Mouse (Mus musculus) limb, embryonic 10.5 days (tissue): ENCODE results near the gene Efcab12. TPM values are rescaled to one million over a fixed set of nuclear protein-coding genes. Genes with fewer than 3 reads are reported as not detected.

Experiments used
- DNase-seq: peaks from one replicate; pipeline ENCODE4 v3.0.0-alpha.2; 2017; ENCODE audit warnings: low spot score
- H3K27ac ChIP-seq: fragments of 300-500 bp; sonication (generic); 2 replicates; pipeline ENCODE4 v1.5.1; 2016; ENCODE audit warnings: mild to moderate bottlenecking
- H3K27me3 ChIP-seq: fragments of 300-500 bp; sonication (generic); 2 replicates; pipeline ENCODE4 v1.6.1; 2016; ENCODE audit warnings: low read depth, mild to moderate bottlenecking; ENCODE audit not compliant: poor library complexity, severe bottlenecking
- H3K36me3 ChIP-seq: fragments of 300-500 bp; sonication (generic); 2 replicates; pipeline ENCODE4 v1.6.1; 2016; ENCODE audit warnings: mild to moderate bottlenecking, moderate library complexity
- H3K4me1 ChIP-seq: fragments of 300-500 bp; sonication (generic); 2 replicates; pipeline ENCODE4 v1.6.1; 2016
- H3K4me3 ChIP-seq: fragments of 300-500 bp; sonication (generic); 2 replicates; pipeline ENCODE4 v1.5.1; 2016; ENCODE audit warnings: mild to moderate bottlenecking, moderate library complexity
- H3K9me3 ChIP-seq: fragments of 300-500 bp; sonication (generic); replicated peaks from 2 replicates; pipeline ENCODE4 v1.6.1; 2016; ENCODE audit warnings: mild to moderate bottlenecking
- WGBS: fragments of 180-500 bp; shearing (Covaris S2); methylation state at CpG from one replicate; pipeline ENCODE4 v1.1.7; 2016; 5-methylcytosine and 5-hydroxymethylcytosine counted together
- microRNA-seq: library from miRNA; unstranded; fragments of <30 nt; microRNA quantifications from one replicate; pipeline ENCODE4, GENCODE M21; 2017
- polyA plus RNA-seq: library from polyadenylated mRNA; unstranded; fragments of >200 nt; fragmentation: Nextera tagmentation; extraction: Ambion mirVana; gene quantifications from 2 replicates; pipeline ENCODE4 v1.2.1, GENCODE M21; 2016

The Efcab12 gene
- polyA plus RNA-seq, 1 experiment from 2014 or later, result 0.66 TPM

DNA sequence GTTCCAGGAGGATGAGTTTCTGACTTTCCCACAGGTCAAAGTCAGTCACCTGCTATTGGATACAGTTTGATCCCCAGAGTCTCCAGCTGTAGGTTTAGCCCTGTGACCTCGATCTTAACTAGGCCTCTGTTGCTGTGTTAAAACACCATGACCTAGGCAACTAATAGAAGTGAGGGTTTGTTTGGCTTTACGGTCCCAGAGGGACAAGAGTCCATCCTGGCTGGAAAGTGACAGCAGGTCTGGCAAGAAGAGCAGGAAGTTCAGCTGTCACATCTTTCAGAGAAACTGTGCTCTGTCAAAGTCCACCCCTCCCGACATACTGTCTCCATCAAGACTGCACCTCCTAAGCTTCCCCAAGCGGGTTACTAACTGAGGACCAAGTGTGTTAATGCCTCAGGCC is 67.4 kb downstream of the Efcab12 start:
- H3K4me1 ChIP-seq, result peaks cover 25% of the 10 kb centered on the region
- no peak overlapping the region for H3K4me3 ChIP-seq
- no peak for DNase-seq
- H3K27me3 ChIP-seq, result no peaks in the 10 kb centered on the region
- no peaks in the 10 kb centered on the region for H3K36me3 ChIP-seq
- WGBS, result 72% methylated on average over 4 of the region's 4 CpGs
- no peak overlapping the region for H3K27ac ChIP-seq
- no peaks in the 10 kb centered on the region for H3K9me3 ChIP-seq

- no peak for DNase-seq
- H3K27me3 ChIP-seq, result no peaks in the 10 kb centered on the region
- H3K4me3 ChIP-seq, result no peak overlapping the region
- H3K36me3 ChIP-seq, result no peaks in the 10 kb centered on the region
- 88% methylated on average over 20 of the region's 20 CpGs for WGBS
- H3K9me3 ChIP-seq, result no peaks in the 10 kb centered on the region
- no peak overlapping the region for H3K27ac ChIP-seq
- H3K4me1 ChIP-seq, result peaks cover 20% of the 10 kb centered on the region
Measured at GRCm38 (mm10) chr6:115770059-115770670, 68.0 kb downstream of the Efcab12 start.

- Histone ChIP-seq H3K4me3 (no peak overlapping the region), H3K9me3 (no peaks in the 10 kb centered on the region), H3K4me1 (peaks cover 30% of the 10 kb centered on the region), H3K27ac (peak overlapping the region; percentile 53), H3K27me3 (no peaks in the 10 kb centered on the region), H3K36me3 (no peaks in the 10 kb centered on the region)
- no peak for DNase-seq
- 80% methylated on average over 4 of the region's 4 CpGs for WGBS
Measured at GRCm38 (mm10) chr6:115768207-115768606, 70.0 kb downstream of the Efcab12 start.

GRCm38 (mm10) chr6:115767357-115767756 is 70.9 kb downstream of the Efcab12 start:
- WGBS, result 49% methylated on average over 9 of the region's 9 CpGs
- no peak for DNase-seq

DNA sequence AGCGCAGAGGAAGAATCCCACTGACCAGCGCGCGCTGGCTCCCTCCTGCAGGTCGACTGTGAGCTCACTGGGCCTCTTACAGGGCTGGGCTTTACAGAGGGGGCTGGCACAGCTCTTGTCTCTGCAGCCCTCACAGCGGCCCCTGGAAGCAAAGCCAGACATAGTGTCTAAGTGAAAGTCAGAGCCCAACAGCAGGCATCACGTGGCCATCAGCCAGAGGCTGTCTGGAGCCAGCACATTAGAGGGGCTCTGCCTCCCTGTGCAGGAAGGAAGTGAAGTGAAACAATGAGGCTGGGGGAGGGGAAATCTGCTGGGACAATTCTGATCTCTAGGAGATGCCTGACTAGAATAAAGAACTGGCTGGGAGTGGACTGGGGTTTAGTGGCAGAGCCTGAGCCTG is 74.0 kb downstream of the Efcab12 start:
- peaks cover 62% of the 10 kb centered on the region for H3K4me1 ChIP-seq
- DNase-seq, result peak; percentile 81
- 0 out of 2 replicates have a peak overlapping the region, but pooled peaks have one; percentile 18 for H3K4me3 ChIP-seq
- H3K27me3 ChIP-seq, result no peaks in the 10 kb centered on the region
- H3K9me3 ChIP-seq, result no peaks in the 10 kb centered on the region
- 14% methylated on average over 7 of the region's 7 CpGs for WGBS
- no peaks in the 10 kb centered on the region for H3K36me3 ChIP-seq
- peak overlapping the region; percentile 89 for H3K27ac ChIP-seq

More at GRCm38 (mm10) chr6:115767357-115767756, 70.9 kb downstream of the Efcab12 start:
- no peaks in the 10 kb centered on the region for H3K9me3 ChIP-seq
- peak overlapping the region; percentile 50; the same call in 1 of the 2 replicates for H3K27ac ChIP-seq
- no peaks in the 10 kb centered on the region for H3K27me3 ChIP-seq
- no peak overlapping the region for H3K4me3 ChIP-seq
- H3K36me3 ChIP-seq, result no peaks in the 10 kb centered on the region
- H3K4me1 ChIP-seq, result peaks cover 39% of the 10 kb centered on the region

- no peaks in the 10 kb centered on the region for H3K27me3 ChIP-seq
- H3K9me3 ChIP-seq, result no peaks in the 10 kb centered on the region
- H3K36me3 ChIP-seq, result no peaks in the 10 kb centered on the region
- WGBS, result 5% methylated on average over 9 of the region's 9 CpGs
- peak within 1 kb of the TSS; percentile 89 for H3K27ac ChIP-seq
- H3K4me1 ChIP-seq, result peaks cover 61% of the 10 kb centered on the region
- peak; percentile 67 for DNase-seq
- H3K4me3 ChIP-seq, result peak within 1 kb of the TSS; percentile 32
Measured at GRCm38 (mm10) chr6:115761995-115762756, 76.0 kb downstream of the Efcab12 start, which contains the start of gene Tmem40. Gene Tmem40 (minus strand): TSS chr6:115762410.

- no peak for DNase-seq
- H3K27ac ChIP-seq, result peak overlapping the region; percentile 34; the same call in 1 of the 2 replicates
- no peaks in the 10 kb centered on the region for H3K27me3 ChIP-seq
- no peaks in the 10 kb centered on the region for H3K9me3 ChIP-seq
- H3K4me1 ChIP-seq, result peaks cover 61% of the 10 kb centered on the region
- H3K4me3 ChIP-seq, result no peak overlapping the region
- 66% methylated on average over 4 of the region's 4 CpGs for WGBS
- no peaks in the 10 kb centered on the region for H3K36me3 ChIP-seq
Measured at GRCm38 (mm10) chr6:115760982-115761381, 77.2 kb downstream of the Efcab12 start.

Small RNA genes lying within 50 kb of the gene (microRNA-seq; reads per million reads assigned to microRNA genes)
- not detected for gene Mir7660

Other genes with a start within 250 kb of the Efcab12 start
- gene Mkrn2os, start 245.8 kb downstream of the Efcab12 start, polyA plus RNA-seq, result 0.13 and 0.21 TPM in 2 replicates
- 30.7 and 33.0 TPM in 2 replicates for gene Mkrn2, start 236.5 kb downstream of the Efcab12 start, polyA plus RNA-seq
- 121 TPM in 2 replicates for gene Raf1, start 161.8 kb downstream of the Efcab12 start, polyA plus RNA-seq
- 0.95 and 1.8 TPM in 2 replicates for gene Tmem40, start 76.0 kb downstream of the Efcab12 start, polyA plus RNA-seq
- 73.1 and 88.1 TPM in 2 replicates for gene Cand2, start 63.9 kb downstream of the Efcab12 start, polyA plus RNA-seq
- gene Rpl32, start 29.7 kb downstream of the Efcab12 start, polyA plus RNA-seq, result 1,689 and 1,952 TPM in 2 replicates
- gene Mbd4, start 15.0 kb upstream of the Efcab12 start, polyA plus RNA-seq, result 35.3 and 37.8 TPM in 2 replicates
- 28.0 and 34.2 TPM in 2 replicates for gene Ift122, start 15.1 kb upstream of the Efcab12 start, polyA plus RNA-seq
- gene Rho, start 93.3 kb upstream of the Efcab12 start, polyA plus RNA-seq, result 0.24 and 0.31 TPM in 2 replicates
- gene H1foo, start 106.5 kb upstream of the Efcab12 start, polyA plus RNA-seq, result not detected in 2 replicates
- gene Plxnd1, start 156.6 kb upstream of the Efcab12 start, polyA plus RNA-seq, result 27.9 and 30.9 TPM in 2 replicates